In the genomic region with DNA sequence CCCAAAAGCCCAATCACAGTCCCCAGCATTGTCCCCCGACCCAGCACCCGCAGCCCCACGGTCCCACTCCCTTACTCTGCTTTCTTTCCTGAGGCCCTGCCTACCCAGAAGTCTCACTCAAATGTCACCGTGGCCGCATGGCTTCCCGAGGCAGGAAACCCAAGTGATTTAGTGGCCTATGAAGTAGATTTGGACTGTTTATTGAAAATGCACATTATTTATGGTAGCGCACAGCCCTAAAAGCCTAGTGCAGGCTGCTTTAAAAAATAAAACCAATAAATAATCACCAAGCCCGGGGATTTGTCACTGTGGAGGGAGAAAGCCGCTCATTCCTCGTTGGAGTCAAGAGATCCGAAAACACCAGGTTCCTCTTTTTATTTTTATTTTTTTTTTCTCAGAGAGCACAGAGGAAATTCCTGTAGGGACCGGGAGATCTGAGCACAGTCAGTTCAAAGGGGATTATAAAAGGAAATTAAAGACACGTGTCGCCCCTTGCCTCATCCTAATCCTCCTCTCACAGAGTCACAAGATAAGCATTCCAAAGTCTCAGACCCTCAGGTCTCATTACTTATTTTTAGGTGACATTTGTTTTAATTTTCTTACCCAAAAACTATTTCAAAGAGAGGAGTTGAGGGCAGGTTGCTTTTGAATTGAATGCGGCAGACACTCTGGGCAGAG, we compare ENCODE assay signal across 14 mouse cellular contexts.
DNase-seq lines count a peak whose midpoint lies in the region; ATAC-seq and TF ChIP-seq lines count a peak whose summit lies in the region.
"Had no signal": no experiment of that assay in that cellular context is flagged by ENCODE, and none has a peak within 500 bp of the region (broad histone marks: within the 10 kb centered on the region; RNA-seq: fewer than 3 reads in every experiment).

No protein-coding gene starts in this region.

- TF ChIP-seq POLR2A in lung, adult 2 months (IDR thresholded peaks at IDR 0.05; ENCODE audit: borderline replicate concordance, extremely low read depth, low read depth, low read length), result no peak

- H3K4me1 ChIP-seq in forebrain, embryonic 10.5 days, result peaks cover 15% of the 10 kb centered on the region
- H3K4me1 ChIP-seq in forebrain, embryonic 12.5 days, result no peaks in the 10 kb centered on the region
- H3K4me1 ChIP-seq in embryonic facial prominence, embryonic 11.5 days (ENCODE audit: control insufficient read depth, insufficient read depth, low read length), result no peaks in the 10 kb centered on the region
- 0 out of 2 replicates have a peak, but pooled peaks cover 3% of the 10 kb centered on the region for H3K4me1 ChIP-seq in kidney, embryonic 14.5 days (ENCODE audit: control insufficient read depth, insufficient read depth, low read length)
- H3K4me1 ChIP-seq in limb, embryonic 12.5 days (replicated peaks), result peaks cover 18% of the 10 kb centered on the region
- no peaks in the 10 kb centered on the region for H3K4me1 ChIP-seq in lung, adult 2 months (ENCODE audit: control insufficient read depth, insufficient read depth, low read length)

- H3K4me3 ChIP-seq in forebrain, embryonic 10.5 days, result no peak overlapping the region
- no peak overlapping the region for H3K4me3 ChIP-seq in forebrain, embryonic 12.5 days (replicated peaks)
- no peak overlapping the region for H3K4me3 ChIP-seq in embryonic facial prominence, embryonic 11.5 days (ENCODE audit: low read depth, low read length)
- no peak overlapping the region for H3K4me3 ChIP-seq in kidney, embryonic 14.5 days (ENCODE audit: low read length)
- H3K4me3 ChIP-seq in limb, embryonic 12.5 days (replicated peaks), result no peak overlapping the region
- no peak overlapping the region for H3K4me3 ChIP-seq in lung, adult 2 months (replicated peaks; ENCODE audit: extremely low read depth, low read depth, low read length)

- no peak overlapping the region for H3K4me2 ChIP-seq in forebrain, embryonic 12.5 days
- no peak overlapping the region for H3K4me2 ChIP-seq in embryonic facial prominence, embryonic 11.5 days (ENCODE audit: low read depth, low read length)
- H3K4me2 ChIP-seq in kidney, embryonic 14.5 days (replicated peaks; ENCODE audit: low read depth, low read length), result no peak overlapping the region
- H3K4me2 ChIP-seq in limb, embryonic 12.5 days, result peak overlapping the region; percentile 27; the same call in 1 of the 2 replicates

- no peak for TF ChIP-seq CTCF in lung, adult 2 months (IDR thresholded peaks at IDR 0.05; ENCODE audit: insufficient read depth, low read length)

- H3K27me3 ChIP-seq in forebrain, embryonic 10.5 days (ENCODE audit: poor library complexity, severe bottlenecking), result no peaks in the 10 kb centered on the region
- H3K27me3 ChIP-seq in forebrain, embryonic 12.5 days, result no peaks in the 10 kb centered on the region
- H3K27me3 ChIP-seq in embryonic facial prominence, embryonic 11.5 days (ENCODE audit: control insufficient read depth, insufficient read depth, low read length), result no peaks in the 10 kb centered on the region
- no peaks in the 10 kb centered on the region for H3K27me3 ChIP-seq in kidney, embryonic 14.5 days (ENCODE audit: control insufficient read depth, insufficient read depth, low read length)
- H3K27me3 ChIP-seq in limb, embryonic 12.5 days, result no peaks in the 10 kb centered on the region

- peak overlapping the region; percentile 63; the same call in 1 of the 2 replicates for H3K27ac ChIP-seq in forebrain, embryonic 10.5 days
- no peak overlapping the region for H3K27ac ChIP-seq in forebrain, embryonic 12.5 days
- no peak overlapping the region for H3K27ac ChIP-seq in embryonic facial prominence, embryonic 11.5 days (replicated peaks; ENCODE audit: low read depth, low read length)
- no peak overlapping the region for H3K27ac ChIP-seq in kidney, embryonic 14.5 days (ENCODE audit: low read depth, low read length)
- H3K27ac ChIP-seq in limb, embryonic 12.5 days, result no peak overlapping the region
- H3K27ac ChIP-seq: hindbrain, postnatal 0 days had no signal

- no peak for DNase-seq in forebrain, embryonic 10.5 days (ENCODE audit: extremely low spot score, low spot score)
- peak; percentile 67 for DNase-seq in embryonic facial prominence, embryonic 11.5 days (ENCODE audit: low spot score)
- DNase-seq in urinary bladder, postnatal 4 days (ENCODE audit: low spot score in 2 of 2), result no peak
- no peak for DNase-seq in cerebellum, adult 9-10 months
- DNase-seq in lung, adult 2 months, result no peak
- DNase-seq: heart, adult 18-20 months; heart, postnatal 10 days; layer of hippocampus, adult 9-11 months; liver, postnatal 0 days; thymus, postnatal 25 days had no signal

- no peak for ATAC-seq in forebrain, embryonic 12.5 days (ENCODE audit: low FRiP score)
- no peak for ATAC-seq in embryonic facial prominence, embryonic 11.5 days (replicated peaks; ENCODE audit: insufficient number of reproducible peaks, low FRiP score, low TSS enrichment, low read depth)
- peak; percentile 62; the same call in 1 of the 2 replicates for ATAC-seq in kidney, embryonic 14.5 days (ENCODE audit: low FRiP score, low TSS enrichment)
- no peak for ATAC-seq in limb, embryonic 12.5 days (ENCODE audit: insufficient number of reproducible peaks, insufficient read depth, low FRiP score, low TSS enrichment, low read depth)
- ATAC-seq: hindbrain, postnatal 0 days; liver, postnatal 0 days had no signal

- 57% methylated on average over 15 of the region's 15 CpGs for WGBS in forebrain, embryonic 10.5 days
- 64% methylated on average over 15 of the region's 15 CpGs for WGBS in forebrain, embryonic 12.5 days
- WGBS in embryonic facial prominence, embryonic 11.5 days, result 37% methylated on average over 15 of the region's 15 CpGs
- 26% methylated on average over 15 of the region's 15 CpGs for WGBS in kidney, embryonic 14.5 days
- WGBS in limb, embryonic 12.5 days, result 20% methylated on average over 15 of the region's 15 CpGs
- WGBS in lung, adult 2 months, result 42% methylated on average over 15 of the region's 15 CpGs

- H3K36me3 ChIP-seq in forebrain, embryonic 10.5 days (replicated peaks), result no peaks in the 10 kb centered on the region
- H3K36me3 ChIP-seq in forebrain, embryonic 12.5 days (replicated peaks), result no peaks in the 10 kb centered on the region
- H3K36me3 ChIP-seq in embryonic facial prominence, embryonic 11.5 days (replicated peaks; ENCODE audit: control insufficient read depth, insufficient read depth, low read depth, low read length), result no peaks in the 10 kb centered on the region
- H3K36me3 ChIP-seq in kidney, embryonic 14.5 days (ENCODE audit: control insufficient read depth, insufficient read depth, low read length), result no peaks in the 10 kb centered on the region
- H3K36me3 ChIP-seq in limb, embryonic 12.5 days, result no peaks in the 10 kb centered on the region

- H3K9ac ChIP-seq in forebrain, embryonic 12.5 days, result no peak overlapping the region
- H3K9ac ChIP-seq in embryonic facial prominence, embryonic 11.5 days (replicated peaks; ENCODE audit: low read length), result no peak overlapping the region
- no peak overlapping the region for H3K9ac ChIP-seq in kidney, embryonic 14.5 days (ENCODE audit: low read depth, low read length)
- no peak overlapping the region for H3K9ac ChIP-seq in limb, embryonic 12.5 days (replicated peaks)
- H3K9ac ChIP-seq: liver, postnatal 0 days had no signal

- no peaks in the 10 kb centered on the region for H3K9me3 ChIP-seq in forebrain, embryonic 10.5 days
- H3K9me3 ChIP-seq in forebrain, embryonic 12.5 days, result no peaks in the 10 kb centered on the region
- no peaks in the 10 kb centered on the region for H3K9me3 ChIP-seq in embryonic facial prominence, embryonic 11.5 days (replicated peaks; ENCODE audit: control insufficient read depth, low read length)
- no peaks in the 10 kb centered on the region for H3K9me3 ChIP-seq in kidney, embryonic 14.5 days (ENCODE audit: control insufficient read depth, low read length)
- no peaks in the 10 kb centered on the region for H3K9me3 ChIP-seq in limb, embryonic 12.5 days
